Mouse (Mus musculus) 3T3-L1 (cell line): ENCODE results near the gene Gm49378.

Source experiments
- DNase-seq: peaks from one replicate; pipeline ENCODE4 v3.0.0-alpha.2; 2015; ENCODE audit warnings: low read depth, low spot score

Gene Gm49378

DNA sequence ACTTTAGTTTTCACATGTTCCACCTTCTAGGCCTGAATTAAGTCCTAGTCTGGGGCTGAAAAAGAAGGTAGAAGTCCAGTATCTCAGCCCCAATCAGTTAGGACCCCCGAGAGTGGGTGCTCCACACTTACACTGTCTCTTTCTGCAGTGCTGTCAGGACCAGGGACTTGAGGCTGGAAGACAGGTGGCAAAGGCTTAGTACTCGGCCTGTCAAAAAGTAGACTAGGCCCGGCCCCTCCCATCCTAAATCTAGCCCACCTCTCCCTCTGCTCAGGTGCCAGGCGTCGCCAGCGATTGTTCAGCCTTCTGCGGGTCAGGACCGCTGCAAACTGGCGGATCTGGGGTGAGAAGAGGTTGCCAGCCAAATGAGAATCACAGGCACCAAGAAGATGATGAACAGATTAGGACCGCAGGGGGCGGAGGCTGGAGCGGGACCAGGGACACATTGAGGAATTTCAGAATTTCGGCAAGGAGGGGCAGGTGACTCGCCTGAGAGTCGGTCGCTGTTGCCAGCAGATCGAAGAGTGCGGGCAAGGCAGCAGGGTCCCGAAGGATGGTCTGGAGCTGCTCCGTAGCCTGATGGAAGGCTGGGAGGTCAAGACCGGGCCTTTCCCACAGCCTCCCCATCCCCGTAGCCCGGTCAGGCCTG, 2.7 kb downstream of the Gm49378 start:
- DNase-seq, result peak; percentile 58

DNA sequence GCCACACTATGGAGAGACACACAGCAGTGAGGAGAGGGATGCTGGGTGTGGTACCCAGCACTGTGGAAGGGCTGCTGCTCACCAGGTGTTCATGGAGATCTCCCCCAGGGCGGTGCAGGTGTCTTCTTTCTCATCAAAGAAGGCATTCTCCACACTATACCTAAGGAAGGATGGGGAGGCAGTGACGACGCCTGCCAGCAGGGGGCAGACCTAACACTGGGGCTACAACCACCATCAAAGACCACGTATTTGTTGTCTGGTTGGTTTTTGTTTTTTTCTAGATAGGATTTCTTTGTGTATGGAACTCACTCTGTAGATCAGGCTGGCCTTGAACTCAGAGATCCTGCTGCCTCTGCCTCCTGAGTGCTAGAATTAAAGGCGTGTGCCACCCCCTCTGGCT, 8.4 kb downstream of the Gm49378 start:
- peak; percentile 39 for DNase-seq

DNA sequence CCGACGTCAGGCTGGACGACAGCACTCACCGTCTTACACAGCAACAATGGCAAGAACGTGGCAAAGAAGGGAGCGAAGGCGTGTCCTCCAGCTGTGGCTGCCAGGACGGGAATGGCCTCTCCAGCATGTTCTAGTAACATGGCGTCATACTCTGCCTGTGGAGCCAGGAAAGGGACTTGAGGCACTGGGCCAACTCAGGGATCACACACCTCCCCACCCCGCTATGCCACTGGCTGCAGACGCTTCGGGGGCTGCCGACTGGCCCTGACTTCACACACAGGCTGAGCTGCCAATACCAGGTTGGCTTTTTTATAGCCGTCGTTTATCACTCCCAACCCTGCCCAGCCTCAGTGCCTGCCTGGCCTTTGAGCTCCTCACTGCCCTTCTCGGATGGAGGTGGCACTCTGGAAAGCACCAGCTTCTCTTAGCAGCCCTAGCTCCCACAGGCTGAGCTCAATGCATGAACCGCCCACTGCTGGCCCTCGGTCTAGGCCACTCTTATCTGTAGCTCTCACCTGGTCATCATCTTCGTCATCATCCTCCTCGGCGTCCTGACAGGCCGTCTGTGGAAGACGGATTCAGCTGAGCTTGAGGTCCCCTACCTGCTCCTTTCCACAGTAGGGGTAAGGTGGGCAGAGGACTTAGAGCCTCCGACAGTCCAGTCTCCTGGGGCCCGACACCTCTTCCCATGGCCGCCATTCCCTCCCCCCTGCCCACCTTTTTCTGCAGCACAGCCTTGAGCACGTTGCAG, 9.4 kb downstream of the Gm49378 start:
- no peak for DNase-seq

DNA sequence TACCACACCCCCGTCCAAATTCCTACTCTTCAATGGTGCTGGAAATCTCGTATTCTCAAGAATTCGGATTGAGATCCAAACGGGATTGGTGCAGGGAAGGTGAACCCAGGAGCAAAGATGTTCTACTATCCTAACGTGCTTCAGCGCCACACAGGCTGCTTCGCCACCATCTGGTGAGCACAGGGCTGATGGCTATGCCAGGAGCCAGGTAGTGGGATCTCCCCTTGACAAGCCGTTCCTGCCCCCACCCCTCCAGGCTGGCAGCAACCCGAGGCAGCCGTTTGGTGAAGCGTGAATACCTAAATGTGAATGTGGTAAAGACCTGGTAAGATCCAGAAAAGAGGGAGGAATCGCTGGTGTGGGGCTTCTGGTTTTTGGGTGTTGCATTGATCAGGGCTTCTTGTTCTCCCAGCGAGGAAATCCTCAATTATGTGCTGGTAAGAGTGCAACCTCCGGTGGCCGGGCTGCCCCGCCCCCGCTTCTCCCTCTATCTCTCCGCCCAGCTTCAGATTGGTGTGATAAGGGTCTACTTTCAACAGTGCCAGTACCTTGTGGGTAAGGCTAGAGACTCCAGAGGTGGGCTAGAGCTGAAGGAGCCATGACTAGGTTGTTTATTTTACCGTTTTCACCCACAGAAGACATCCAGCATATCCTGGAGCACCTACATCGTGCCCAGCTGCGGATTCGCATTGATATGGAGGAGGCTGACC, 19.1 kb downstream of the Gm49378 start:
- no peak for DNase-seq

DNA sequence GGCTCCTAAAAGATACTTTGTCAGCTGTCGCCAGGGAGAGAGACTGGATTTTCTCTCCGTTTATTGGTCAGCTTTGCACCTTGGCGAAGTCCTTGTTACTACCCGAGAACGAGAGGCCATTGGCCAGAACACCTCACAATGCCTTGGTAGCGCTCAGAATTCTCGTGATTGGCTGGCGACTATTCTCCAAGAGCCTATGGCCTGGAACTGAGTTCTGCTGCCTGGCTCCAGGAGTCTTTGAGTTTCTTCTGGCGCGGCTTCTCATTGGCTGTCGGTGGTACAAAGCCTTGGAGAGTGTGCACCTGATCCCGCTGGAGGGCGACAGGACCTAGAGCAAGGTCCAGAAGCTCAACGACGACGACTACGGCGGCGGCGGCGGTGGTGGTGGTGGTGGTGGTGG, 19.9 kb downstream of the Gm49378 start, which contains the start of gene Rec8:
Gene Rec8 (plus strand): TSS at position 216 of the 400 bp plus-strand sequence.
- no peak for DNase-seq

DNA sequence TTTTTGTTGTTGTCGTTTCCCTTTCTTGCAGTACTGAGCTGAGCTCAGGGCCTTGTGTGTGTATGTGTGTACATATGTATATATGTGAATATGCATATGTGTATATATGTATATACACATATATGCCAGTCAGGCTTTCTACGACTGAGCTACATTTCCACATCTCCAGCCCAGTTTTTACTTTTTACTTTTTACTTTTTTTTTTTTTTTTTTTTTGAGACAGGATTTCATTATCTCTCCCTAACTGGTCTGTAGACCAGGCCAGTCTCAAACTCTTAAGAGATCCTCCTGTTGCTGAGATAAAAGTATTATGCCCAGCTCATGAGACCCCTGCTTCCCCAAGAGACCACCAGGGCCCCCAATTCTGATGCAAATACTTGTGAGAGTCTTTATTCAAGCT, 20.9 kb downstream of the Gm49378 start:
- DNase-seq, result no peak

DNA sequence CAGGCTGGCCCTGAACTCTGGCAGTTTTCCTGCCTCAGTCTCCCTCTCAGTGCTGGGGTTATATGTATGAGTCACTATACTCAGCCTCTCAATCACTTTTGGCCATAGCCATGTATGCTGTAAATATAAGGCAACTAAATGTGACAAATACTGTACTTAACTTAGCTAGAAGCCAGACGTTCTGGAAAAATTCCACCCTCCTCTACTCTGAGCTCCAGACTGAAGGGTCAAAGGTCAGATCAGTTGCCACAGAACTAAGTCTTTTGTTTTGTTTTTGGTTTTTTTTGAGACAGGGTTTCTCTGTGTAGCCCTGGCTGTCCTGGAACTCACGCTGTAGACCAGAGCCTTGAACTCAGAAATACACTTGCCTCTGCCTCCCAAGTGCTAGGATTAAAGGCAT, 21.8 kb downstream of the Gm49378 start:
- peak; percentile 32 for DNase-seq

DNA sequence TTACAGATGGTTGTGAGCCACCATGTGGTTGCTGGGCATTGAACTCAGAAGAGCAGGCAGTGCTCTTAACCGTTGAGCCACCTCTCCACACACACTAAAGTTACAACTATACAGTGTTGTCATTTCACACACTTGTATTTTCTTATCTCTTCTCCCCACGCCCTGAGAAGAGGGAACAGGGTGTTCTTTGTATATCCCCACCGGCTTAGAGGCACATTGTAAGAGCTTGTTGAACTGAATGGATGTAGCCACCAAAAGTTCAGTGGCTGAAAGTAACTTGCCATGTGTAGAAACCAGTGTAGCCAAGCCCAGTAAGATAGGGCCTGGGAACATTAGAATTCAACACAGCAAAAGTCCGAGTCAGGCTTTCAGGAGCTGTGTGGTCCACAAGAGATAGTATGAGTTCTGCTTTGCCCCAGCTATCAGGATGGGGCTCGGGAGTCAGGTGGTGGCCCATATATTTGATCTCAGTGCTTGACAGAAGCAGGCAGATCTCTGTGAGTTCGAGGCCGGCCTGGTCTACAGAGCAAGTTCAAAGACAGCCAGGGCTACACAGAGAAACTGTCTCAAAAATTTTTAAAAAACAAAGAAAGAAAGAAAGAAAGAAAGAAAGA, 23.0 kb downstream of the Gm49378 start:
- no peak for DNase-seq

DNA sequence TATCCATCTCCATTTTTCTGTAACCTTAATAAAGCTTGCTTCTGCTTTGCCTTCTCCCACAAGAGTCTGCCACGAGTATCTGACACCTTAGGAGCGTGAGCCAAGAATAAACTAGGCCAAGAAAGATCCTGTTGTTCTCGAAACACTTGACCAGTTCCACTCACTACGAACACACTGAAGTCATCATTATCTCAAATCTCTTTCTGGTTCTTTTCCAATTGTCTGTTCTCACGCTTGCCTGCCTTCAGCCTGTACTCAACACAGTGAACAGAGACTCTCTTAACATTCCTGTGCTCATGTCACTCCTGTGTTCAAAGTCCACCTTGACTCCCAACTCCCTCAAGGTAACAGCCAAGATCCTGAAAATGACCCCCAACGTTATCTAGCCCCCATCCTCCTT, 24.3 kb downstream of the Gm49378 start:
- DNase-seq, result no peak

DNA sequence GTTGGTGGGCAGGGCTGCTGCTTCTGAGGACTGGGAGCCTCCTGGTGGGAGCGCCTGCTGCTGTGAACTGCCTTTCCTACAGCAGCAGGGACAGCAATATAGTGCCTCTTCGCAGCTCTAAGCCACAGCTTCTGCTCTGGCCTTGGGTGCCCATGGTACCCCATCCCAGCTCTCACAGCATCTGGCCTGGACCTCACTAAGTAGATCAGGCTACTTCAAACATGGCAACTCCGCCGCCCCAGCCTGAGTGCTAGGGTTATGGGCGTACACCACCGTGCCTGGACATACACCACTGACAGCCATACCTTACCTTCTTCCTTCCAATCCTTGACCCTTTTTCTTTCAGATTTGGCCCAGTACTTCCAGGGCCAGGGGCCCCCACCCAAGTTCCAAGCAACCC, 29.4 kb downstream of the Gm49378 start:
- DNase-seq, result no peak

DNA sequence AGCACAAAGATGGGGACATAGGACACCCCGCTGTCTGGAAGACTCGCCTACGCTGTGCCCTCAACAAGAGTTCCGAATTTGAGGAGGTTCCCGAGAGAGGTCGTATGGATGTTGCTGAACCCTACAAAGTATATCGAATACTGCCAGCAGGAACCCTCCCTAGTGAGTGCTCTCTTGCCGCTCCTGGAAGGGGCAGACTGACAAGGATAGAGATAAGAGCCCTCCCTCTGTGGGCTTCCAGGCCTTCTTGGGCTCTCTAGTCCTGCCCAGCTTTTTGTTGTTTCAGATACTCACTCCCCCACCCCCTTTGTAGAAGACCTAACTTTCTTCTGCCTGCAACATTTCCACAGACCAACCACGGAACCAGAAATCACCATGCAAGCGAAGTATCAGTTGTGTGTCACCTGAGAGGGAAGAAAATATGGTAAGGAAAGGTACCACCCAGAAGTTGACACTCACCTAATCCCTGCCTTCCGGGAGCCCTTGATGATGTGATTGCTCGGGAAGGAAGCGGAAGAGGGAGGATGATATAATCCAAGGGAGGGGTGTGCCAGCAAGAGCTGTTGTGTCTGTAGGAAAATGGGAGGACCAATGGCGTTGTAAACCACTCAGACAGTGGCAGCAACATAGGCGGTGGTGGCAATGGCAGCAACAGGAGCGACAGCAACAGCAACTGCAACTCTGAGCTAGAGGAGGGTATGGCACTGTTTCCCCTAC, 31.8 kb downstream of the Gm49378 start:
- no peak for DNase-seq

DNA sequence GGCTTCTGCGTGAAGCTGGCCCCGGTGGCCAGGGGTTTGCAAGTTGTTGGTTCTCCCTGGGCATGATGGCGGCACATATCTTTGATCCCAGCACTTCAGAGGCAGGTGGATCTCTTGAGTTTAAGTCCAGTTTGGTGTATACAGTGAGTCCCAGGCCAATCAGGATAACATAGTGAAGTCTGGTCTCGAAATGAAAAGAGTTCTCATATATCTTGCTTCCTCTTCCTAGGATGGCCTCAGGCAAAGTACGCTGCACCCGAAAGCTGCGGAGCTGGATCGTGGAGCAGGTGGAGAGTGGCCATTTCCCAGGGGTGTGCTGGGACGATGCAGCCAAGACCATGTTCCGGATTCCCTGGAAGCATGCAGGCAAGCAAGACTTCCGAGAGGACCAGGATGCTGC, 32.9 kb downstream of the Gm49378 start:
- DNase-seq, result no peak

DNA sequence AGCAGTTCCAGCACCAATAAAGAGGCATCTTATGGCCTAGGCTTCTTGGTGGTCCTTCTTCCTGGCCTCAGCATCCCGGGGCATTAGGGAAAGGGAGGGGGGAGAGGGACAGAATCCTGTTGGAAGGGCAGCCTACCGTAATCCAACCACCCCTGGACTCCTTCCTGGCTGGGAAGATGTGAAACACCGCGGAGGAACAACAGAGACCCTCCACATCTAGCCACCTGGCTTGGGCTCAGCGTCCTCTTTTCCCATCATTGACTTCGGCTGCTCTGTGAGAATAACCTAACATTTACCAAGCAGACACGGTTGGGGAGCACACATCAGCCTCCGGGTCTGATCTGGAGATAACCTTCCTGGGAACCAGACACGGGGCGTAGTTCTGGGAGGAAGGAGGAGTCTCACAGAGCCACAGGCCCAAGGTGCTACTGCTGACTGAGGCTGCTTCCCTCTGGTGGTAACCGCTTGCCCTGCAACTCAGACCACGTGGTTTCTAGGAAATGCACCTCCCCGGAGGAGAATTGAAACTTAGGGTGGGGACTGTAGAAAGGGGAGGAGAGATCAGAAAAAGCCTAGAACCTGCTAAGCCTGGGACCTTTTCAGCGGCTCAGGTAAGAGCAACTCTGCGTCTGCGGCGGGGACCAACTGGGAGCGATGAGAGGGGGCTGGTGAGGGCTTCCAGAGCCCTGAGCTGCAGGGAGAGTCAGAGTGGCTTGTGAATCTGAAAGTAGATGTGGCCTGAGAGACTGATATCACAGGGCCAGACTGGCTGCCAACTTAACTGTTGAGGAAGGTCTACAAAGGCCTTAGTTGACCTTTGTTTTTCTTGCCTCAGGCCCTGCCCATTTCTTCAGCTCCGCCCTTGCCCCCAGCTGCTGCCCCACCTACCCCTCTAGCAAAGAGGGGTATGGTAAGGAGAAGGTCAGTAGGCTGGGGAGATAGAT, 33.8 kb downstream of the Gm49378 start:
- peak; percentile 92 for DNase-seq

DNA sequence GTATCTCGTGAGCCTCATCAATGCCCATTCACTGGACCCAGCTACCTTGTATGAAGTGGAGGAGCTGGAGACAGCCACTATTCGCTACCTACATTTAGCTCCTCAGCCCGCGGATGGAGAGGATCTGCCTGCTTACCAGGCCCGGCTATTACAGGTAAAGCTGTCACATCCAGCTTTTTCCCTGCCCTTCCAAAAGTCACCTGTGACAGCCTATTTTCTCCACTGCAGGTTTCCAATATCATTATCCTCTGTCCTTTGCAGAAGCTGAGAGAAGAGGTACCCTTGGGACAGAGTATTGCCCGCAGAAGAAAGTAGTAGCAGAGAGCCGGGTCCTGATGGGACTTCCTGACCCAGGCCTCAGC, 34.4 kb downstream of the Gm49378 start, which contains the start of gene Irf9:
Gene Irf9 (plus strand): TSS at position 301 of the 362 bp plus-strand sequence.
- no peak for DNase-seq

DNA sequence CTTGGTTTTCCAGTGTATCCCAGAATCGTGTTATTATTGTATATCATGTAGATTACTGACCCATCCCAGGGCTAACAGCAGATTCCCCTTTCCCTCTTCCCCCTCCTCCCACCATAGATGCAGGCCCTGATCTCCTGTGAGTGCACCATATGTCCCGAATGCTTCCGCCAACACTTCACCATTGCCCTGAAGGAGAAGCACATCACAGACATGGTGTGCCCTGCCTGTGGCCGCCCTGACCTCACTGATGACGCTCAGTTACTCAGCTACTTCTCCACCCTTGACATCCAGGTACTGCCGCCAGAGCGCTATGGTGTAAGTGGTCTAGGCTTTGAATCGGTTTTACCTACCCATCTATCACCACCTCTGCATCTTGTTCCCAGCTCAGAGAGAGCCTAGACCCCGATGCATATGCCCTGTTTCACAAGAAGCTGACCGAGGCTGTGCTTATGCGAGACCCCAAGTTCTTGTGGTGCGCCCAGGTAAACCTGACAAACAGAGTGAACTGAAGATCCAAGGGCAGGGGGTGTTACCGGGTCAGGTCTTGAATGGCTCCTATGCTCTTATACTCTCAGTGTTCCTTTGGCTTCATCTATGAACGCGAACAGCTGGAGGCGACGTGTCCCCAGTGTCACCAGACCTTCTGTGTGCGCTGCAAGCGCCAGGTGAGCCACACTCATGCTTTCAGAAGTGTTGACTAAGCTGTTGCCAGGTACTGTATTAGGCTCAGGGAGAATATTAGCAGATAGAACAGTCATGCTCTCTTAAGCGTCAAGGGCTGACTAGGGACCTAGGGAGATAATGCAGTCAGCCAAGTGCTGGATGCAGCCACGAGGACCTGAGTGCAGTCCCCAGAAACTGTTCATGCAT, 38.9 kb downstream of the Gm49378 start:
- no peak for DNase-seq

DNA sequence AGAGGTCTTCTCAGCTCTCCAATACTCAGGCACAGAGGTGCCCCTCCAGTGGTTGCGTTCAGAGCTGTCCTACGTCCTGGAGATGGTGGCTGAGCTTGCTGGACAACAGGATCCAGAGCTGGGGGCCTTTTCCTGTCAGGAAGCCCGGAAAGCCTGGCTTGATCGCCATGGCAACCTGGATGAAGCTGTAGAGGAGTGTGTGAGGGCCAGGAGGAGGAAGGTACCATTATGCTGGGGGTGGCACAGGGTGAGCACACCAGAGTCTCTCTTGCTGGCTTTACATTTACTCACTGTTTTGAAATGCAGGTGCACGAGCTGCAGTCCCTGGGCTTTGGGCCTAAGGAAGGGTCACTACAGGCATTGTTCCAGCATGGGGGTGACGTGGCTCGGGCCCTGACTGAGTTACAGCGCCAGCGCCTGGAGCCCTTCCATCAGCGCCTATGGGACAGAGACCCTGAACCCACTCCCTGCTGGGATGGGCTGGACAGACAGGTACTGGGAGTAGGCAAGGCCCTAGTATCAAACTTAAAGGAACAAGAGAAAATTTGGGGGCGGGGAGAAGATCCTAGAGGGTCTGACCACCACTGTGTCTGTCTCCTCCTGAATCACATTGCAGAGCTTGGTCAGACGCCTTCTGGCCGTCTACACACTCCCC, 41.5 kb downstream of the Gm49378 start:
- no peak for DNase-seq

DNA sequence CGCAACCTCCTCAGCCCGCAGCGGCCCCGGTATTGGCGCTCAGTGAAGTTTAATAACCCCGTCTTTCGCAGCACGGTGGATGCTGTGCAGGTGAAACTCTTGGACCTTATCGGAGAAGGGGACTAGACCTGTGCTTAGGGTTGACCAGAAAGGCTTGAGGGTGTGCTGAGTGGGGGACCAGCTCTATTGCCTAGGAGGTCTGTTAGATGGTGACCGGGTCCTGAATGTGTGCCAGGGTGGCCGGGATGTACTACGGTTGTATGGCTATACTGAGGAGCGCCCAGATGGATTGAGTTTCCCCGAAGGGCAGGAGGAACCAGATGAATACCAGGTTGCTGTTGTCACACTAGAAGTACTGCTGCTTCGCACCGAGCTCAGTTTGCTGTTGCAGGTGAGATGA, 45.5 kb downstream of the Gm49378 start:
- peak; percentile 17 for DNase-seq

DNA sequence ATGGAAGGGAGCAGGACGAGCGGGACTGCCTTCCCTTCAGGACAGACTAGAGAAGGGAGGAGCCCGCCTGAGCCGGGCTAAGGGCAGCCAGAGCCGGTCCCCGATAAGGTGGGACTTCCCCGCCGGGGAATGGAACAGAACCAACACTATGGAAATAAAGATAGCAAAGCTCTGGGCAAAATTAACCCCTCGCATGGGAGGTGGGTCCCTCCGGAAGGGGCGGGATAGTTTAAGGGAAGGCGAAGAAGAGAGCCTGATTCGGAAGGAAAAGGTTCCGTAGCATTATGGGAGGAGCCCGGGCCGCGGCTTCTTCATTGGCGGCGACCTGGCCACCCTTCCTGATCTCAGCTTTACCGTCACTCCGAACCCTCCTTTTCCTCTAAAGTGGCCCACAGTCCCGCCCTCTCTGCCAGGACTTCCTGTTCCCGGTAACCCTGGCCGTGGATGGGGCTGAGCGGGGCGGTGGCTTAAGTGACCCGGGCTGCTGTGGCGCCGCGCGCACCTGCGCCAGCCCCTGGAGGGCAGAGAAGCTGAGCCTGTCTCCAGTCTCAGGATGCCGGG, 46.3 kb downstream of the Gm49378 start, which contains the start of gene Rnf31:
Gene Rnf31 (plus strand): TSS at position 378 of the 561 bp plus-strand sequence.
- peak; percentile 95 for DNase-seq
